Mouse (Mus musculus): ENCODE data around the gene Dysf.

DNA sequence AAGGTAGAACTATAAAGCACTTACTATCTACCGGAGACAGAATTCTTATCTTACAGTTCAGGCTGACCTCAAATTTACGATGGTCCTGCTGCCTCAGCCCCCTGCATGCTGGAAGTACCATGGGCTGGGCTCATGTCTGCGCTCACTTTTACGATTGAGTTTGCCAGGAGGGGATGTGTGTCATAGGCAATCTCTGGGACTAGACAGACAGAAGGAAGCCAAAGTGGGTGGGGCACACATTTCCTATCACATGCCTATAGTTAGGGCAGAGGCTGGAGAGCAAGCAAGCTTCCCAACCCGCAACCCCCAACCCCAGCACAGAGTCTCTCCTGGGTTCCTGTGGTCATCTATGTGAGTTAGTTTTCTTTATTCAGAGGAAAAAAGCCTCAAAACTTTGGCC lies 59.8 kb downstream of the Dysf start:
- no peak for TF ChIP-seq EP300 (IDR thresholded peaks at IDR 0.05; ENCODE audit: insufficient read depth, low read depth, low read length)
- no peak for TF ChIP-seq POLR2A (IDR thresholded peaks at IDR 0.05; ENCODE audit: insufficient read depth, low read depth, low read length)

Data from heart, adult 2 months (tissue).